Mouse (Mus musculus): ENCODE measurements around the gene Foxn3.

DNA sequence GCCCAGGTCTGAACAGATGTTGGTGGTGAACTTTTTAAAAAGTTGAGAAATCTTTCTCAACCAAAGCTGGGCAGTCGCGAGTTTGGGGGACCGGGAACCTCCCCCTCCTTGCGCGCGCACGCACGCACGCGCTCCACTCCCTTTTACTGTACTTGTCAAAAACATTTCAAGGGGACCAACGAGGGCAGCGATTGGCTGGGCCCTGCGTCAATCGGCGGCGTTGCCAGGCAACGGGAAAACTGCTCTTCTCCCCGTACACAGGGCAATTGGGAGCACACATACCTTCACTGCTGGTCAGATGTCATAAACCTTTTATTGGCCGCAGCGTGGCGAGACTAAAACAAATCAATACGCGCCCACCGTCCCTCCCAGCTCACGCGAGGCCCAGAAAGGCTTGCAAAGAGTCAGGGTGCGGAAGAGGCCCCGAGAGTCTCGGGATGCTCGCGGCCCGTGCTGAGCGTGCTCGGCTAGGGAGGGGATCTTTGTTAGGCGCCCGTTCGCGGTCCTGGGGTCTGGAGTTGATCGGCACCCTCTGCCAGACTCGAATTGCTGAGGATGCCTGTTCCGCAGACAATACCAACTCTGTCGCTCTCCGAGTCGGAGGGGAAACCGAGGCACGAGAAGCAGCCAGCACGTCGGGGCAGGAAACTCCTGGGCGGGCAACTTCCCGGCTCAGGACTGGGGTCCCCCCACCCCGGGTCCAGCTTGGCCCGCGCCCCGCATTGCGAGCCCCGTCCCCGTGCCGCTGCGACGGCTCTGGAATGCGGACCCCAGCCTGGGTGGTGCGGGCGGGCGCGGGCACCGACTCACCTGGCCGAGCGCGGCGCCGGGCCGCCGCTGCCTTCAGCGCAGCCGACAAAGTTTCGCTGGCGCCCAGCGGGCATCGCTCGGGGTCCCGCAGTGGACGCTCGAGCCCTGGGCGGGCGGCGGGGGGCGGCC is 171.2 kb downstream of the Foxn3 start:
- TF ChIP-seq POLR2A (IDR thresholded peaks at IDR 0.05; ENCODE audit: insufficient read depth, low read depth, low read length) (no peak), CTCF (IDR thresholded peaks at IDR 0.05; ENCODE audit: insufficient read depth, low read depth, low read length) (no peak)

All from olfactory bulb, adult 2 months (tissue).